Mouse (Mus musculus) cortical plate, adult 2 months (tissue): ENCODE data around the gene Gm5475.

Source experiments
- CTCF ChIP-seq: fragments of 200-500 bp; IDR thresholded peaks from 2 replicates; pipeline ENCODE4 v1.5.1; 2011; ENCODE audit warnings: mild to moderate bottlenecking, control low read depth, low read length; ENCODE audit not compliant: insufficient read depth; ENCODE audit errors: extremely low read depth
- POLR2A ChIP-seq: fragments of 200-500 bp; IDR thresholded peaks from 2 replicates; pipeline ENCODE4 v1.6.1; 2011; ENCODE audit warnings: mild to moderate bottlenecking, low read length, control low read depth; ENCODE audit not compliant: insufficient read depth; ENCODE audit errors: extremely low read depth

DNA sequence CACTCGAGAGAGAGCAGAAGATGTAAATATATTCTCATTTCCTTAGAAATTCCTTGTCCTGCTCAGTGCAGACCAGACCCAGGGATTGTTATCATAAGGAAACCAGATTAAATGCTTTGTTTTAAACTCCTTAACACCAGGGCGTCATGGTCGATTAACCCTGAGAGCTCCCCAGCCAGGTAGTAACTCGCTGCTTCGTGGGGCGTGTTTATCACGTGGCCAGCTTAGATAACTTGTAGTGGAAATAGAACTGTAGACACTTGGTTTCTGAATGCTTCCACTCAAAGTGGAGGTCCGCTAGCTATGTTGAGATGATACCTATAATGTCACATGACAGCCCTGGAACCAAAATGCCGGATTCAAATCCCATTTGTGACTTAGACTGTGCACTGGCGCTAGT is 48.1 kb downstream of the Gm5475 start:
- TF ChIP-seq CTCF (no peak), POLR2A (no peak)
